Mouse (Mus musculus): ENCODE data around the gene Mutyh.

DNA sequence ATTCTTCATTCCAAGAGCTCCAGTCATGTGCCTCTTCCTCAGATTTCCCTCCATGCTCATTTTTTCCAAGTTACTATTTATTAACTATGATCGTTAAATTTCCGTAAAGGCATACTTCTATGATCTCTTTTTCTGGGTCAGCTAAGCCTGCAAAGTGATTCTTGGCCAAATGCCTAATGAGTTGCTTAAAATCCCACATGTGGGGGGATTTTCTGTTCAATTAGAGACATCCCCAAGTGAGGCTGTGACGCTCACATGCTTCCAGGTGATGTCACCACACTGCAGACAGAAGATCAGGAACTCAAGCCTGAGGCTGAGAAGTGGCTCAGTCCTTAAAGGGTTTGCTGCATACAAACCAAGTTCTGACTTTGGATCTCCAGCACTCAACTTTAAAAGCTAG is 42.4 kb downstream of the Mutyh start:
- TF ChIP-seq CTCF (IDR thresholded peaks at IDR 0.05; ENCODE audit: extremely low read depth, insufficient read depth, low read length) (no peak), POLR2A (IDR thresholded peaks at IDR 0.05; ENCODE audit: extremely low read depth, insufficient read depth, low read length) (no peak)

All from cortical plate, adult 2 months (tissue).